Mouse (Mus musculus): Measurements from ENCODE around the gene Rtn1.

- TF ChIP-seq CTCF (IDR thresholded peaks at IDR 0.05; ENCODE audit: extremely low read depth, insufficient read depth, insufficient read length, insufficient replicate concordance): no peak
- TF ChIP-seq POLR2A (IDR thresholded peaks at IDR 0.05; ENCODE audit: low read depth, low read length): no peak
Measured at GRCm38 (mm10) chr12:72292566-72292965, 116.3 kb downstream of the Rtn1 start.

Measured in spleen, adult 2 months (tissue).